In genomic region chr9:108338551-108338885, GRCm38 (mm10) we compare ENCODE assay signal across 8 mouse cellular contexts. TPM values are rescaled to one million over a fixed set of nuclear protein-coding genes. Genes with fewer than 3 reads are reported as not detected.
DNase-seq lines count a peak whose midpoint lies in the region; ATAC-seq and TF ChIP-seq lines count a peak whose summit lies in the region.

No protein-coding gene starts in this region.

- intact Hi-C loops in heart, postnatal 25 days (cut with DNase I): loop anchor here (2.0 kb wide), 1 partner anchor 30 kb away; no protein-coding TSS in a partner anchor

- H3K4me1 ChIP-seq in heart, embryonic 10.5 days: peaks cover 40% of the 10 kb centered on the region
- H3K4me1 ChIP-seq in bone marrow, adult 2 months (ENCODE audit: control insufficient read depth, insufficient read depth, low read length): peaks cover 5% of the 10 kb centered on the region
- H3K4me1 ChIP-seq in hindbrain, embryonic 11.5 days (replicated peaks; ENCODE audit: control insufficient read depth, insufficient read depth, low read length): peaks cover 11% of the 10 kb centered on the region; the same call in 1 of the 2 replicates
- peaks cover 17% of the 10 kb centered on the region; the same call in 1 of the 2 replicates for H3K4me1 ChIP-seq in lung, postnatal 0 days (ENCODE audit: insufficient read depth, low read depth, low read length)

- peaks cover 36% of the 10 kb centered on the region for H3K36me3 ChIP-seq in heart, embryonic 10.5 days
- no peaks in the 10 kb centered on the region for H3K36me3 ChIP-seq in hindbrain, embryonic 11.5 days (ENCODE audit: control insufficient read depth, insufficient read depth, low read length)
- peaks cover 14% of the 10 kb centered on the region for H3K36me3 ChIP-seq in lung, postnatal 0 days (ENCODE audit: insufficient read depth, low read length)

- peak overlapping the region; percentile 49 for H3K4me2 ChIP-seq in hindbrain, embryonic 11.5 days (replicated peaks; ENCODE audit: low read depth, low read length)
- peak overlapping the region; percentile 75 for H3K4me2 ChIP-seq in lung, postnatal 0 days (replicated peaks; ENCODE audit: low read depth, low read length)

- peak; percentile 20; the same call in 1 of the 2 replicates for ATAC-seq in hindbrain, embryonic 11.5 days (ENCODE audit: low FRiP score)
- ATAC-seq in lung, postnatal 0 days: no peak

- H3K27ac ChIP-seq in heart, embryonic 10.5 days: peak overlapping the region; percentile 97
- H3K27ac ChIP-seq in bone marrow, adult 2 months (ENCODE audit: control insufficient read depth, insufficient read depth, low read depth, low read length, poor library complexity): peak overlapping the region; percentile 96
- peak overlapping the region; percentile 85 for H3K27ac ChIP-seq in hindbrain, embryonic 11.5 days (ENCODE audit: low read depth, low read length)
- H3K27ac ChIP-seq in lung, postnatal 0 days (ENCODE audit: low read length): peak overlapping the region; percentile 98

- TF ChIP-seq EP300 in lung, postnatal 0 days (IDR thresholded peaks at IDR 0.05): no peak

- H3K4me3 ChIP-seq in heart, embryonic 10.5 days: peak overlapping the region; percentile 89
- H3K4me3 ChIP-seq in bone marrow, adult 2 months (replicated peaks; ENCODE audit: control insufficient read depth, low read depth, low read length): peak overlapping the region; percentile 40
- H3K4me3 ChIP-seq in hindbrain, embryonic 11.5 days (ENCODE audit: low read depth, low read length): peak overlapping the region; percentile 81; the same call in 1 of the 2 replicates
- peak overlapping the region; percentile 62; the same call in 1 of the 2 replicates for H3K4me3 ChIP-seq in lung, postnatal 0 days (ENCODE audit: low read depth, low read length)

- no peak for TF ChIP-seq CTCF in bone marrow, adult 2 months (IDR thresholded peaks at IDR 0.05; ENCODE audit: control insufficient read depth, insufficient read depth, low read length)
- TF ChIP-seq CTCF in lung, postnatal 0 days (IDR thresholded peaks at IDR 0.05): no peak

- no peak for TF ChIP-seq POLR2A in bone marrow, adult 2 months (IDR thresholded peaks at IDR 0.05; ENCODE audit: borderline replicate concordance, control insufficient read depth, low read depth, low read length)

- H3K9me3 ChIP-seq in heart, embryonic 10.5 days: no peaks in the 10 kb centered on the region
- H3K9me3 ChIP-seq in hindbrain, embryonic 11.5 days (ENCODE audit: control insufficient read depth, low read length): no peaks in the 10 kb centered on the region
- H3K9me3 ChIP-seq in lung, postnatal 0 days (ENCODE audit: low read length): no peaks in the 10 kb centered on the region

- H3K27me3 ChIP-seq in heart, embryonic 10.5 days (ENCODE audit: insufficient read depth, poor library complexity, severe bottlenecking): no peaks in the 10 kb centered on the region
- H3K27me3 ChIP-seq in hindbrain, embryonic 11.5 days (ENCODE audit: control insufficient read depth, insufficient read depth, low read length): no peaks in the 10 kb centered on the region
- H3K27me3 ChIP-seq in lung, postnatal 0 days (replicated peaks; ENCODE audit: insufficient read depth, low read length): no peaks in the 10 kb centered on the region

- peak; percentile 77 for DNase-seq in heart, embryonic 10.5 days (ENCODE audit: low spot score)
- no peak for DNase-seq in heart, postnatal 25 days (ENCODE audit: low spot score)
- peak; percentile 48 for DNase-seq in hindbrain, embryonic 11.5 days (ENCODE audit: low spot score)
- DNase-seq in lung, postnatal 0 days (ENCODE audit: low spot score): no peak
- DNase-seq in right cerebral cortex, postnatal 10 days (ENCODE audit: low spot score in 2 of 2): no peak
- DNase-seq in left cerebral cortex, adult 9 months (ENCODE audit: low spot score in 2 of 2): no peak
- DNase-seq in urinary bladder, adult 18-20 months (ENCODE audit: low spot score in 2 of 2): no peak

- 25% methylated on average over 6 of the region's 6 CpGs for WGBS in heart, embryonic 10.5 days
- 19% methylated on average over 6 of the region's 6 CpGs for WGBS in bone marrow, adult 2 months
- WGBS in hindbrain, embryonic 11.5 days: 38% methylated on average over 6 of the region's 6 CpGs
- WGBS in lung, postnatal 0 days: 21% methylated on average over 6 of the region's 6 CpGs

- H3K9ac ChIP-seq in hindbrain, embryonic 11.5 days (ENCODE audit: low read depth, low read length): peak overlapping the region; percentile 95
- H3K9ac ChIP-seq in lung, postnatal 0 days (replicated peaks; ENCODE audit: low read depth): 0 out of 2 replicates have a peak overlapping the region, but pooled peaks have one; percentile 72

RNA-seq across cellular contexts. Expression of gene Gpx1, which starts 0.2 kb away (rescaled TPM):
- 1,031 and 1,079 TPM in 2 replicates for polyA plus RNA-seq in heart, embryonic 10.5 days (2016; fragmentation: Nextera tagmentation; extraction: Ambion mirVana)
- 100 to 1,000 TPM; 108 to 130 TPM for total RNA-seq in heart, postnatal 25 days (2021)
- 1,398 and 2,156 TPM in 2 replicates for polyA plus RNA-seq in bone marrow, adult 2 months (2011; ENCODE audit: insufficient read depth, insufficient read length, low replicate concordance, missing spikeins)
- 821 and 840 TPM in 2 replicates for polyA plus RNA-seq in hindbrain, embryonic 11.5 days (2014; fragmentation: Nextera tagmentation; extraction: Ambion mirVana)
- 1,509 and 1,541 TPM in 2 replicates for polyA plus RNA-seq in lung, postnatal 0 days (2015; fragmentation: Nextera tagmentation; extraction: Ambion mirVana)

RNA-seq across cellular contexts. Expression of gene Usp4, which starts 9.1 kb away (rescaled TPM):
- polyA plus RNA-seq in heart, embryonic 10.5 days (2016; fragmentation: Nextera tagmentation; extraction: Ambion mirVana): 114 and 122 TPM in 2 replicates
- total RNA-seq in heart, postnatal 25 days (2021): 10 to 100 TPM; 71.1 to 71.4 TPM
- 102 and 256 TPM in 2 replicates for polyA plus RNA-seq in bone marrow, adult 2 months (2011; ENCODE audit: insufficient read depth, insufficient read length, low replicate concordance, missing spikeins)
- 131 and 143 TPM in 2 replicates for polyA plus RNA-seq in hindbrain, embryonic 11.5 days (2014; fragmentation: Nextera tagmentation; extraction: Ambion mirVana)
- polyA plus RNA-seq in lung, postnatal 0 days (2015; fragmentation: Nextera tagmentation; extraction: Ambion mirVana): 61.4 and 66.4 TPM in 2 replicates

RNA-seq across cellular contexts. Expression of gene Tcta, which starts 32.6 kb away (rescaled TPM):
- 28.2 and 30.3 TPM in 2 replicates for polyA plus RNA-seq in heart, embryonic 10.5 days (2016; fragmentation: Nextera tagmentation; extraction: Ambion mirVana)
- 10 to 100 TPM; 39.2 to 47.2 TPM for total RNA-seq in heart, postnatal 25 days (2021)
- 5.6 and 13.2 TPM in 2 replicates for polyA plus RNA-seq in bone marrow, adult 2 months (2011; ENCODE audit: insufficient read depth, insufficient read length, low replicate concordance, missing spikeins)
- 31.0 and 35.0 TPM in 2 replicates for polyA plus RNA-seq in hindbrain, embryonic 11.5 days (2014; fragmentation: Nextera tagmentation; extraction: Ambion mirVana)
- polyA plus RNA-seq in lung, postnatal 0 days (2015; fragmentation: Nextera tagmentation; extraction: Ambion mirVana): 92.9 and 93.1 TPM in 2 replicates

RNA-seq across cellular contexts. Expression of gene Rhoa, which starts 32.6 kb away (rescaled TPM):
- 277 and 285 TPM in 2 replicates for polyA plus RNA-seq in heart, embryonic 10.5 days (2016; fragmentation: Nextera tagmentation; extraction: Ambion mirVana)
- 100 to 1,000 TPM; 225 to 248 TPM for total RNA-seq in heart, postnatal 25 days (2021)
- 138 and 223 TPM in 2 replicates for polyA plus RNA-seq in bone marrow, adult 2 months (2011; ENCODE audit: insufficient read depth, insufficient read length, low replicate concordance, missing spikeins)
- 270 and 295 TPM in 2 replicates for polyA plus RNA-seq in hindbrain, embryonic 11.5 days (2014; fragmentation: Nextera tagmentation; extraction: Ambion mirVana)
- 582 and 634 TPM in 2 replicates for polyA plus RNA-seq in lung, postnatal 0 days (2015; fragmentation: Nextera tagmentation; extraction: Ambion mirVana)

RNA-seq across cellular contexts. Expression of gene Amt, which starts 41.9 kb away (rescaled TPM):
- 15.3 and 16.1 TPM in 2 replicates for polyA plus RNA-seq in heart, embryonic 10.5 days (2016; fragmentation: Nextera tagmentation; extraction: Ambion mirVana)
- 1 to 10 TPM; 4.9 to 6.6 TPM for total RNA-seq in heart, postnatal 25 days (2021)
- 1.7 and 15.2 TPM in 2 replicates for polyA plus RNA-seq in bone marrow, adult 2 months (2011; ENCODE audit: insufficient read depth, insufficient read length, low replicate concordance, missing spikeins)
- polyA plus RNA-seq in hindbrain, embryonic 11.5 days (2014; fragmentation: Nextera tagmentation; extraction: Ambion mirVana): 20.5 and 23.8 TPM in 2 replicates
- 9.2 and 9.8 TPM in 2 replicates for polyA plus RNA-seq in lung, postnatal 0 days (2015; fragmentation: Nextera tagmentation; extraction: Ambion mirVana)

Comparison
In these comparisons a context has a peak if more than half of its experiments do, and no peak if none do; other contexts are left out.
1. DNase-seq: peak in heart, embryonic 10.5 days (single experiment) and hindbrain, embryonic 11.5 days (single experiment); none in heart, postnatal 25 days (single experiment), lung, postnatal 0 days (single experiment), right cerebral cortex, postnatal 10 days (0 of 2), left cerebral cortex, adult 9 months (0 of 2) and urinary bladder, adult 18-20 months (0 of 2).
2. Peak in every context shown above with its lines, with median percentiles within 50 percentile points of each other: H3K27ac ChIP-seq and H3K4me3 ChIP-seq.